Mouse (Mus musculus): ENCODE measurements around the gene Acat2. TPM values are rescaled to one million over a fixed set of nuclear protein-coding genes. Genes with fewer than 3 reads are reported as not detected.
"Not testable (repeated sequence)": the region's sequence is repeated elsewhere in the genome, so short reads cannot be mapped to it uniquely, and the experiment has no call there.

Acat2 gene
- polyA plus RNA-seq, 1 experiment from 2014 or later = 209 TPM

DNA sequence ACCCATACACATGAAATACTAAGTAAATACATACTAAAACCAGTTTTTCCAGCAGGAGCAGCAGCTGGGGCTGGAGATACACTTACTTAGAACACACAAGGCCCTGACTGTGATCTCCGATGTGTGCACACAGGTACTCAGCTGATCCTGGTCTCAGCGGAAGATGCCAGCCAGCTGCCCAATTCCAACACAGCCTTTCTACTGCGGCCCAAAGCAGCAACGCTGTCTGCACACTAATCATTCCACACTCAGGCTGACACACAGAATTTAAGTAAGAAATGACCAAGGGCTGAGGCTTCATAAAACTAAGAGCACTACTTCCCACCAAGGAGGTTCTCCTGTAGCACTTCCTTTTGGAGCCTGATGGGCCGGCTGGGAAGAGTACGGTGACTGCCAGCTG lies 58.3 kb downstream of the Acat2 start:
- 95% methylated on average over 6 of the region's 6 CpGs for WGBS
- Histone ChIP-seq H3K27ac (no peak overlapping the region; the same call in 1 of the 2 replicates), H3K4me3 (no peak overlapping the region), H3K9ac (no peak overlapping the region), H3K36me3 (peaks cover 38% of the 10 kb centered on the region), H3K4me2 (replicated peaks) (no peak overlapping the region), H3K4me1 (peaks cover 12% of the 10 kb centered on the region), H3K27me3 (no peaks in the 10 kb centered on the region), H3K9me3 (no peaks in the 10 kb centered on the region)
- ATAC-seq (ENCODE audit: low FRiP score, low read depth) = no peak

DNA sequence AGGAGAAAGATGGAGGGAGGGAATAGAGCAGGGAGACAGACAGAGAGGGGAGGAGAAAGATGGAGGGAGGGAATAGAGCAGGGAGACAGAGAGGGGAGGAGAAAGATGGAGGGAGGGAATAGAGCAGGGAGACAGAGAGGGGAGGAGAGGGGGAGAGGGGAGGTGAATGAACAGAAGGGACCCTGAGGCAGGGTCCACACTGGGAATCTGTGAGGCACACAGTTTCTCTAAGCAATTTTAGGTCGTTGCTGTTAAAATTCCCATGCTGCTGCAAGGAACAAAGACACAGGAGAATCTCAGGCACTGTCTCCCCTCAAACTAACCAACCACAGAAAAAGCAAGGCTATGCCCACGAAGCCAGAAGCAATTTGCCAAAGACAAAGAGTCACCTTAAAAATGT lies 61.9 kb downstream of the Acat2 start:
- H3K9ac ChIP-seq; H3K4me3 ChIP-seq; H3K27me3 ChIP-seq; ATAC-seq (ENCODE audit: low FRiP score, low read depth); H3K9me3 ChIP-seq; H3K4me2 ChIP-seq (replicated peaks): not testable (repeated sequence)
- peak overlapping the region; percentile 6; the same call in 1 of the 2 replicates for H3K27ac ChIP-seq
- peaks cover 34% of the 10 kb centered on the region for H3K36me3 ChIP-seq
- peaks cover 11% of the 10 kb centered on the region for H3K4me1 ChIP-seq
- WGBS = 53% methylated on average over 2 of the region's 2 CpGs

DNA sequence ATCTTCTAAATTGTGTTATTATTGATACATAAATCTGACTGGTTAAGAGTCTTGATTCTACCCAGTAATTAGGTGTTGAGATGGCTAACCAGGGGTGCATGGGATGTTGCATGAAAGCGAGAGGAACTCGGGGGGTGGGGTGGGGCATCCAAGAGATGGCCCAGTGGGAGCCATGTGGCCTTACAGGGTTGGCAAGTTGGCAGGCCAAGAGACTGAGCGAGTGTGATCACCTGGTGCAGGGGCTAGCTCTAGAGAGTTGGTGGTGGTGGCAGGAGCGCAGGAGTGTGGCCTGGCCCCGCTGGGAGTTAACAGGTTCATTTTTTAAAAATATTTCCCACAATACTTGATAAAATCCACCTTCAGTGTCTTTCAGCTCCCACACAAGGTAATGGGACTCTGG lies 62.9 kb downstream of the Acat2 start:
- Histone ChIP-seq H3K27me3 (no peaks in the 10 kb centered on the region), H3K27ac (no peak overlapping the region), H3K9me3 (no peaks in the 10 kb centered on the region), H3K4me3 (no peak overlapping the region), H3K4me2 (replicated peaks) (no peak overlapping the region), H3K36me3 (peaks cover 34% of the 10 kb centered on the region), H3K9ac (no peak overlapping the region), H3K4me1 (peaks cover 2% of the 10 kb centered on the region; the same call in 1 of the 2 replicates)
- no peak for ATAC-seq (ENCODE audit: low FRiP score, low read depth)
- WGBS = 82% methylated on average over 5 of the region's 5 CpGs

Other genes starting within 250 kb of the Acat2 start
- gene Igf2r, start 191.1 kb downstream of the Acat2 start, polyA plus RNA-seq (2015; fragmentation: Nextera tagmentation; extraction: Ambion mirVana) = 48.7 and 51.5 TPM in 2 replicates
- gene Mas1, start 92.6 kb downstream of the Acat2 start, polyA plus RNA-seq (2015; fragmentation: Nextera tagmentation; extraction: Ambion mirVana) = 1.7 and 2.4 TPM in 2 replicates
- gene Mrgprh, start 84.7 kb downstream of the Acat2 start, polyA plus RNA-seq (2015; fragmentation: Nextera tagmentation; extraction: Ambion mirVana) = 0.08 and 0.09 TPM in 2 replicates
- 1.8 and 2.4 TPM in 2 replicates for gene Pnldc1, start 50.5 kb downstream of the Acat2 start, polyA plus RNA-seq (2015; fragmentation: Nextera tagmentation; extraction: Ambion mirVana)
- gene Tcp1, start 45.0 kb downstream of the Acat2 start, polyA plus RNA-seq (2015; fragmentation: Nextera tagmentation; extraction: Ambion mirVana) = 450 and 465 TPM in 2 replicates
- gene Mrpl18, start 44.4 kb downstream of the Acat2 start, polyA plus RNA-seq (2015; fragmentation: Nextera tagmentation; extraction: Ambion mirVana) = 155 and 161 TPM in 2 replicates
- 0.70 and 1.0 TPM in 2 replicates for gene Acat3, start 20.1 kb downstream of the Acat2 start, polyA plus RNA-seq (2015; fragmentation: Nextera tagmentation; extraction: Ambion mirVana)
- 173 and 180 TPM in 2 replicates for gene Wtap, start 33.4 kb upstream of the Acat2 start, polyA plus RNA-seq (2015; fragmentation: Nextera tagmentation; extraction: Ambion mirVana)
- gene Sod2, start 46.1 kb upstream of the Acat2 start, polyA plus RNA-seq (2015; fragmentation: Nextera tagmentation; extraction: Ambion mirVana) = 85.1 and 93.4 TPM in 2 replicates
- gene Gpr31b, start 91.5 kb upstream of the Acat2 start, polyA plus RNA-seq (2015; fragmentation: Nextera tagmentation; extraction: Ambion mirVana) = not detected in 2 replicates
- gene Tcp10b, start 100.4 kb upstream of the Acat2 start, polyA plus RNA-seq (2015; fragmentation: Nextera tagmentation; extraction: Ambion mirVana) = 0.17 TPM in 1 of 2 replicates, not detected in the other
- 0.09 TPM in 1 of 2 replicates, not detected in the other for gene Unc93a, start 171.1 kb upstream of the Acat2 start, polyA plus RNA-seq (2015; fragmentation: Nextera tagmentation; extraction: Ambion mirVana)

Measured in limb, embryonic 13.5 days (tissue).